Comparison of ENCODE assay signal across 8 mouse cellular contexts in genomic region chr9:66126456-66127192, GRCm38 (mm10). TPM values are rescaled to one million over a fixed set of nuclear protein-coding genes. Genes with fewer than 3 reads are reported as not detected.
A peak's percentile ranks its signal among the peaks of the same experiment; 100 is the strongest.
DNase-seq lines count a peak whose midpoint lies in the region; ATAC-seq and TF ChIP-seq lines count a peak whose summit lies in the region.

Snx1 (minus strand) TSS chr9:66126587.
Ciao2a (plus strand) TSS chr9:66126611.

- peak within 1 kb of the TSS; percentile 70 for H3K4me2 ChIP-seq in forebrain, embryonic 15.5 days (replicated peaks)

- no peaks in the 10 kb centered on the region for H3K27me3 ChIP-seq in forebrain, embryonic 15.5 days

- ATAC-seq in forebrain, embryonic 15.5 days (replicated peaks) = peak; percentile 70
- peak; percentile 86 for ATAC-seq in neutrophil, adult 5-6 weeks (ENCODE audit: extremely low read depth, insufficient number of reproducible peaks, low FRiP score, poor library complexity, severe bottlenecking)

- 2% methylated on average over 34 of the region's 34 CpGs for WGBS in forebrain, embryonic 15.5 days
- WGBS in lung, adult 2 months = under 1% methylated on average over 34 of the region's 34 CpGs

- H3K9me3 ChIP-seq in ES-E14 (ENCODE audit: control insufficient read depth, insufficient read depth, low read depth, low read length) = no peaks in the 10 kb centered on the region
- H3K9me3 ChIP-seq in forebrain, embryonic 15.5 days = no peaks in the 10 kb centered on the region

- H3K9ac ChIP-seq in ES-E14 (ENCODE audit: insufficient read depth, low read depth, low read length, poor library complexity, severe bottlenecking) = peak within 1 kb of the TSS; percentile 79
- peak within 1 kb of the TSS; percentile 61 for H3K9ac ChIP-seq in forebrain, embryonic 15.5 days (replicated peaks)

- peak within 1 kb of the TSS; percentile 72 to 76 for H3K4me3 ChIP-seq in ES-E14 (ENCODE audit: insufficient read depth in 1 of 2, low read depth in 1 of 2, low read length in 2 of 2, poor library complexity in 1 of 2, severe bottlenecking in 1 of 2)
- peak within 1 kb of the TSS; percentile 54 for H3K4me3 ChIP-seq in forebrain, embryonic 15.5 days
- peak within 1 kb of the TSS; percentile 52 for H3K4me3 ChIP-seq in lung, adult 2 months (replicated peaks; ENCODE audit: extremely low read depth, low read depth, low read length)

- peaks cover 0 to 3% of the 10 kb centered on the region in 2 experiments; a peak in 1 of 4 replicates for H3K4me1 ChIP-seq in ES-E14 (ENCODE audit: control insufficient read depth in 2 of 2, insufficient read depth in 2 of 2, low read length in 2 of 2, poor library complexity in 1 of 2)
- peaks cover 36% of the 10 kb centered on the region for H3K4me1 ChIP-seq in forebrain, embryonic 15.5 days
- H3K4me1 ChIP-seq in lung, adult 2 months (ENCODE audit: control insufficient read depth, insufficient read depth, low read length) = peaks cover 8% of the 10 kb centered on the region

- peak; percentile 66; the same call in 1 of the 2 replicates for TF ChIP-seq POLR2A in lung, adult 2 months (IDR thresholded peaks at IDR 0.05; ENCODE audit: borderline replicate concordance, extremely low read depth, low read depth, low read length)

- intact Hi-C loops in heart, postnatal 25 days (cut with DNase I) = no loop called here

- in situ Hi-C loops in ES-E14 (cut with MboI; ENCODE audit: low sequenced_read_pairs in 2 of 2, unreplicated experiment in 2 of 2) = no loop called here

- no peak within 1 kb of the TSS; the same call in 1 of the 2 replicates for H3K27ac ChIP-seq in ES-E14 (ENCODE audit: insufficient read depth, low read depth, low read length, poor library complexity, severe bottlenecking)
- peak within 1 kb of the TSS; percentile 89 for H3K27ac ChIP-seq in forebrain, embryonic 15.5 days (replicated peaks)

- no peak for TF ChIP-seq CTCF in lung, adult 2 months (IDR thresholded peaks at IDR 0.05; ENCODE audit: insufficient read depth, low read length)

- peak; percentile 93 for DNase-seq in ES-E14 (ENCODE audit: low read depth, low spot score)
- peak; percentile 94 for DNase-seq in cerebellum, adult 11-12 months
- peak; percentile 89 for DNase-seq in heart, postnatal 25 days (ENCODE audit: low spot score)
- peak; percentile 92 to 98 for DNase-seq in layer of hippocampus, adult 18-20 months (ENCODE audit: low spot score in 2 of 2)
- DNase-seq in lung, adult 2 months = peak; percentile 88
- peak; percentile 88 to 95 for DNase-seq in thymus, adult 18-20 months

- H3K36me3 ChIP-seq in ES-E14 (ENCODE audit: control insufficient read depth, insufficient read depth, low read length, poor library complexity, severe bottlenecking) = no peaks in the 10 kb centered on the region; the same call in 1 of the 2 replicates
- no peaks in the 10 kb centered on the region for H3K36me3 ChIP-seq in forebrain, embryonic 15.5 days

TF ChIP-seq in ES-E14, 5 proteins besides CTCF, POLR2A, EP300 and RAD21:
- TF ChIP-seq CHD2 (IDR thresholded peaks at IDR 0.05; ENCODE audit: low read depth, low read length) = no peak
- TF ChIP-seq ZNF384 (IDR thresholded peaks at IDR 0.05; ENCODE audit: low read depth, low read length) = no peak
- no peak for TF ChIP-seq ZC3H11A (IDR thresholded peaks at IDR 0.05; ENCODE audit: borderline replicate concordance, low read depth, low read length)
- TF ChIP-seq HCFC1 (IDR thresholded peaks at IDR 0.05; ENCODE audit: borderline replicate concordance, insufficient read depth, low read length) = peak; percentile 98
- TF ChIP-seq MAFK (IDR thresholded peaks at IDR 0.05; ENCODE audit: insufficient read depth, low read depth, low read length) = no peak

RNA-seq across cellular contexts. Expression of gene Snx1, which starts in this region (rescaled TPM):
- total RNA-seq in ES-E14 (2012; rRNA removed) = 27.4 and 42.4 TPM in 2 replicates
- 109 TPM in 2 replicates for polyA plus RNA-seq in forebrain, embryonic 15.5 days (2015; fragmentation: Nextera tagmentation; extraction: Ambion mirVana)
- 10 to 100 TPM; 27.6 to 30.4 TPM for total RNA-seq in heart, postnatal 25 days (2021)
- 10 to 100 TPM; 91.8 to 94.8 TPM for total RNA-seq in layer of hippocampus, adult 18-20 months (2021)
- polyA plus RNA-seq in lung, adult 2 months (2012; rRNA removed) = 50.7 and 57.3 TPM in 2 replicates
- 86.3 and 104 TPM in 2 replicates for total RNA-seq in neutrophil, adult 5-6 weeks (2017)

RNA-seq across cellular contexts. Expression of gene Ciao2a, which starts in this region (rescaled TPM):
- 31.7 and 55.9 TPM in 2 replicates for total RNA-seq in ES-E14 (2012; rRNA removed)
- 87.5 and 89.0 TPM in 2 replicates for polyA plus RNA-seq in forebrain, embryonic 15.5 days (2015; fragmentation: Nextera tagmentation; extraction: Ambion mirVana)
- 10 to 100 TPM; 62.4 to 64.9 TPM for total RNA-seq in heart, postnatal 25 days (2021)
- total RNA-seq in layer of hippocampus, adult 18-20 months (2021) = 10 to 100 TPM; 29.4 to 30.5 TPM
- polyA plus RNA-seq in lung, adult 2 months (2012; rRNA removed) = 7.3 and 13.0 TPM in 2 replicates
- 45.0 and 51.6 TPM in 2 replicates for total RNA-seq in neutrophil, adult 5-6 weeks (2017)
